Mouse (Mus musculus): ENCODE results near the gene Map3k14.

DNA sequence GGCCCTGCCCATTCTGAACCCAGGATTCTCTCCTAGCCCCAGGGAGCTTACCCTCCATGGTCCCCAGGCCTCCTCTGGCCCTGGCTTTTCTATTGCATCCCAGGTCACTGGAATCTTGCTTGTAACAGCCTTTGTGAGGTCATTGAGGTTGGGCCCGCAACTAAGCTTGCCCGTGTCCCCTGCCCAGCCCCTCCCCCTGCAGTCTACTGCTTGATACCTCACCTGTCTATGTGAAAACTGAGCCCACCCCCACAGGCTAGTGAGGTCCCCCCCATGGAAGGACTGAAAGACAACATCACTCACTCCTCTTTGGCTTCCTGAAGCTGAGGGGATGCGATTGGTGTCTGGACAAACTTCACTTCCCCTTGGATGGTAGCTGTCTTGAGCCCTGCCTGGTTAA is 58.8 kb downstream of the Map3k14 start, which contains the start of gene 1700023F06Rik:
- TF ChIP-seq POLR2A (IDR thresholded peaks at IDR 0.05; ENCODE audit: control insufficient read depth in 1 of 2, insufficient read depth in 1 of 2, low read depth in 1 of 2, low read length in 2 of 2, poor library complexity in 1 of 2), result no peak
- no peak for TF ChIP-seq CTCF (IDR thresholded peaks at IDR 0.05 in 2 of 3, conservative IDR thresholded peaks at IDR 0.05 in 1 of 3; ENCODE audit: control insufficient read depth in 1 of 3, insufficient read depth in 1 of 3, low read depth in 2 of 3, low read length in 3 of 3, poor library complexity in 1 of 3, severe bottlenecking in 1 of 3)
- no peak for TF ChIP-seq MEF2A (IDR thresholded peaks at IDR 0.05; ENCODE audit: extremely low read depth, insufficient replicate concordance, low read depth, low read length, poor library complexity, severe bottlenecking)
- no peak for TF ChIP-seq TAL1 (IDR thresholded peaks at IDR 0.05; ENCODE audit: low read length)
- TF ChIP-seq UBTF (IDR thresholded peaks at IDR 0.05; ENCODE audit: borderline replicate concordance, insufficient read depth, low read depth, low read length), result no peak

All from MEL (cell line).